Mouse (Mus musculus): ENCODE results near the gene Olfr1392. TPM values are rescaled to one million over a fixed set of nuclear protein-coding genes. Genes with fewer than 3 reads are reported as not detected.

The Olfr1392 gene
- polyA plus RNA-seq, 1 experiment from 2014 or later, result not detected

- peaks cover 49% of the 10 kb centered on the region for H3K36me3 ChIP-seq
- H3K4me2 ChIP-seq, result no peak overlapping the region
- no peak for ATAC-seq (ENCODE audit: insufficient number of reproducible peaks, insufficient read depth, low FRiP score, low TSS enrichment, low read depth)
- no peak overlapping the region for H3K4me3 ChIP-seq
- 86% methylated on average over 2 of the region's 2 CpGs for WGBS
- H3K27me3 ChIP-seq, result no peaks in the 10 kb centered on the region
- H3K9ac ChIP-seq, result no peak overlapping the region
- no peaks in the 10 kb centered on the region for H3K9me3 ChIP-seq
- no peaks in the 10 kb centered on the region for H3K4me1 ChIP-seq
- no peak overlapping the region for H3K27ac ChIP-seq
Observed at GRCm38 (mm10) chr11:49259296-49259695, 25.8 kb upstream of the Olfr1392 start.

GRCm38 (mm10) chr11:49259829-49260228 is 25.3 kb upstream of the Olfr1392 start:
- H3K27ac ChIP-seq, result no peak overlapping the region
- peaks cover 46% of the 10 kb centered on the region for H3K36me3 ChIP-seq
- H3K9ac ChIP-seq, result no peak overlapping the region
- H3K4me1 ChIP-seq, result no peaks in the 10 kb centered on the region
- no peaks in the 10 kb centered on the region for H3K27me3 ChIP-seq
- no peak overlapping the region for H3K4me3 ChIP-seq
- WGBS, result 87% methylated on average over 1 of the region's 1 CpGs
- no peak overlapping the region for H3K4me2 ChIP-seq
- H3K9me3 ChIP-seq, result no peaks in the 10 kb centered on the region
- ATAC-seq (ENCODE audit: insufficient number of reproducible peaks, insufficient read depth, low FRiP score, low TSS enrichment, low read depth), result no peak

- Histone ChIP-seq H3K9ac (no peak overlapping the region), H3K4me3 (no peak overlapping the region), H3K9me3 (no peaks in the 10 kb centered on the region), H3K27me3 (no peaks in the 10 kb centered on the region), H3K4me2 (no peak overlapping the region), H3K27ac (no peak overlapping the region), H3K4me1 (no peaks in the 10 kb centered on the region), H3K36me3 (peaks cover 48% of the 10 kb centered on the region)
- no peak for ATAC-seq (ENCODE audit: insufficient number of reproducible peaks, insufficient read depth, low FRiP score, low TSS enrichment, low read depth)
- 93% methylated on average over 21 of the region's 21 CpGs for WGBS
Observed at GRCm38 (mm10) chr11:49260598-49261312, 24.3 kb upstream of the Olfr1392 start.

- no peak overlapping the region for H3K27ac ChIP-seq
- 93% methylated on average over 14 of the region's 14 CpGs for WGBS
- no peak for ATAC-seq (ENCODE audit: insufficient number of reproducible peaks, insufficient read depth, low FRiP score, low TSS enrichment, low read depth)
- H3K9me3 ChIP-seq, result no peaks in the 10 kb centered on the region
- H3K4me3 ChIP-seq, result no peak overlapping the region
- H3K4me2 ChIP-seq, result no peak overlapping the region
- H3K36me3 ChIP-seq, result peaks cover 44% of the 10 kb centered on the region
- H3K4me1 ChIP-seq, result no peaks in the 10 kb centered on the region
- H3K9ac ChIP-seq, result no peak overlapping the region
- no peaks in the 10 kb centered on the region for H3K27me3 ChIP-seq
Observed at GRCm38 (mm10) chr11:49261313-49261855, 23.7 kb upstream of the Olfr1392 start.

GRCm38 (mm10) chr11:49262286-49262685 is 22.8 kb upstream of the Olfr1392 start:
- peaks cover 44% of the 10 kb centered on the region for H3K36me3 ChIP-seq
- no peak overlapping the region for H3K27ac ChIP-seq
- ATAC-seq (ENCODE audit: insufficient number of reproducible peaks, insufficient read depth, low FRiP score, low TSS enrichment, low read depth), result no peak
- H3K4me1 ChIP-seq, result no peaks in the 10 kb centered on the region
- H3K9me3 ChIP-seq, result no peaks in the 10 kb centered on the region
- H3K4me2 ChIP-seq, result no peak overlapping the region
- no peaks in the 10 kb centered on the region for H3K27me3 ChIP-seq
- no peak overlapping the region for H3K9ac ChIP-seq
- WGBS, result 92% methylated on average over 5 of the region's 5 CpGs
- no peak overlapping the region for H3K4me3 ChIP-seq

GRCm38 (mm10) chr11:49263149-49263548 is 21.9 kb upstream of the Olfr1392 start:
- H3K36me3 ChIP-seq, result peaks cover 44% of the 10 kb centered on the region

GRCm38 (mm10) chr11:49264081-49264480 is 21.0 kb upstream of the Olfr1392 start:
- ATAC-seq (ENCODE audit: insufficient number of reproducible peaks, insufficient read depth, low FRiP score, low TSS enrichment, low read depth), result no peak
- WGBS, result 89% methylated on average over 7 of the region's 7 CpGs
- no peaks in the 10 kb centered on the region for H3K4me1 ChIP-seq
- H3K4me2 ChIP-seq, result no peak overlapping the region
- no peak overlapping the region for H3K9ac ChIP-seq
- H3K4me3 ChIP-seq, result no peak overlapping the region
- H3K27me3 ChIP-seq, result no peaks in the 10 kb centered on the region
- H3K9me3 ChIP-seq, result no peaks in the 10 kb centered on the region
- H3K36me3 ChIP-seq, result peaks cover 44% of the 10 kb centered on the region
- no peak overlapping the region for H3K27ac ChIP-seq

More at GRCm38 (mm10) chr11:49263149-49263548, 21.9 kb upstream of the Olfr1392 start:
- no peak for ATAC-seq (ENCODE audit: insufficient number of reproducible peaks, insufficient read depth, low FRiP score, low TSS enrichment, low read depth)
- Histone ChIP-seq H3K27me3 (no peaks in the 10 kb centered on the region), H3K9me3 (no peaks in the 10 kb centered on the region), H3K4me2 (no peak overlapping the region), H3K4me3 (no peak overlapping the region), H3K27ac (no peak overlapping the region), H3K4me1 (no peaks in the 10 kb centered on the region), H3K9ac (no peak overlapping the region)
- 90% methylated on average over 6 of the region's 6 CpGs for WGBS

- no peaks in the 10 kb centered on the region for H3K4me1 ChIP-seq
- H3K4me2 ChIP-seq, result no peak overlapping the region
- peaks cover 44% of the 10 kb centered on the region for H3K36me3 ChIP-seq
- 71% methylated on average over 11 of the region's 11 CpGs for WGBS
- no peaks in the 10 kb centered on the region for H3K9me3 ChIP-seq
- no peak overlapping the region for H3K4me3 ChIP-seq
- H3K27ac ChIP-seq, result no peak overlapping the region
- no peaks in the 10 kb centered on the region for H3K27me3 ChIP-seq
- no peak for ATAC-seq (ENCODE audit: insufficient number of reproducible peaks, insufficient read depth, low FRiP score, low TSS enrichment, low read depth)
- H3K9ac ChIP-seq, result no peak overlapping the region
Observed at GRCm38 (mm10) chr11:49264622-49265021, 20.5 kb upstream of the Olfr1392 start.

GRCm38 (mm10) chr11:49265101-49265500 is 20.0 kb upstream of the Olfr1392 start:
- Histone ChIP-seq H3K9ac (no peak overlapping the region), H3K9me3 (no peaks in the 10 kb centered on the region), H3K27me3 (no peaks in the 10 kb centered on the region), H3K4me1 (no peaks in the 10 kb centered on the region), H3K27ac (no peak overlapping the region), H3K4me2 (no peak overlapping the region), H3K4me3 (no peak overlapping the region), H3K36me3 (peaks cover 43% of the 10 kb centered on the region)
- 88% methylated on average over 8 of the region's 8 CpGs for WGBS
- no peak for ATAC-seq (ENCODE audit: insufficient number of reproducible peaks, insufficient read depth, low FRiP score, low TSS enrichment, low read depth)

GRCm38 (mm10) chr11:49266671-49267070 is 18.4 kb upstream of the Olfr1392 start:
- Histone ChIP-seq H3K27ac (no peak overlapping the region), H3K4me1 (no peaks in the 10 kb centered on the region), H3K36me3 (peaks cover 28% of the 10 kb centered on the region), H3K4me2 (no peak overlapping the region), H3K27me3 (no peaks in the 10 kb centered on the region), H3K9ac (no peak overlapping the region), H3K9me3 (no peaks in the 10 kb centered on the region), H3K4me3 (no peak overlapping the region)
- no peak for ATAC-seq (ENCODE audit: insufficient number of reproducible peaks, insufficient read depth, low FRiP score, low TSS enrichment, low read depth)
- 79% methylated on average over 6 of the region's 6 CpGs for WGBS

- no peaks in the 10 kb centered on the region for H3K4me1 ChIP-seq
Observed at GRCm38 (mm10) chr11:49267316-49267715, 17.8 kb upstream of the Olfr1392 start.

GRCm38 (mm10) chr11:49267970-49268579 is 17.0 kb upstream of the Olfr1392 start:
- no peaks in the 10 kb centered on the region for H3K4me1 ChIP-seq

More at GRCm38 (mm10) chr11:49267316-49267715, 17.8 kb upstream of the Olfr1392 start:
- no peak overlapping the region for H3K4me2 ChIP-seq
- peaks cover 21% of the 10 kb centered on the region for H3K36me3 ChIP-seq
- H3K9me3 ChIP-seq, result no peaks in the 10 kb centered on the region
- no peak for ATAC-seq (ENCODE audit: insufficient number of reproducible peaks, insufficient read depth, low FRiP score, low TSS enrichment, low read depth)
- WGBS, result 90% methylated on average over 10 of the region's 10 CpGs
- H3K9ac ChIP-seq, result no peak overlapping the region
- no peak overlapping the region for H3K4me3 ChIP-seq
- H3K27me3 ChIP-seq, result no peaks in the 10 kb centered on the region
- H3K27ac ChIP-seq, result no peak overlapping the region

More at GRCm38 (mm10) chr11:49267970-49268579, 17.0 kb upstream of the Olfr1392 start:
- 86% methylated on average over 15 of the region's 15 CpGs for WGBS
- Histone ChIP-seq H3K36me3 (peaks cover 15% of the 10 kb centered on the region), H3K27me3 (no peaks in the 10 kb centered on the region), H3K27ac (no peak overlapping the region), H3K9ac (no peak overlapping the region), H3K4me3 (no peak overlapping the region), H3K4me2 (no peak overlapping the region), H3K9me3 (no peaks in the 10 kb centered on the region)
- ATAC-seq (ENCODE audit: insufficient number of reproducible peaks, insufficient read depth, low FRiP score, low TSS enrichment, low read depth), result no peak

Measured in embryonic facial prominence, embryonic 13.5 days (tissue).